Mouse (Mus musculus): ENCODE data around the gene Tmem206.

GRCm38 (mm10) chr1:191350355-191350754 lies 24.6 kb downstream of the Tmem206 start:
- TF ChIP-seq CTCF (IDR thresholded peaks at IDR 0.05; ENCODE audit: low read depth), result no peak
- TF ChIP-seq EP300 (IDR thresholded peaks at IDR 0.05; ENCODE audit: low read depth), result no peak

Data from liver, postnatal 0 days (tissue).